Mouse (Mus musculus) left cerebral cortex, postnatal 4 days (tissue): ENCODE data around the gene Brinp2. TPM values are rescaled to one million over a fixed set of nuclear protein-coding genes. Genes with fewer than 3 reads are reported as not detected.
A peak's percentile ranks its signal among the peaks of the same experiment; 100 is the strongest.

Experiments used
- DNase-seq: peaks from one replicate; pipeline ENCODE4 v3.0.0-alpha.2; 2022
- intact Hi-C: fragments of 180-260 bp; cut with DNase I; formaldehyde crosslinking; loops from one replicate; pipeline ENCODE4 v1.15.1; 2025
- total RNA-seq, 2 experiments: library from RNA; stranded (reverse); gene quantifications; 2 replicates each; pipeline ENCODE4 v1.2.3; 2021

Gene Brinp2
- total RNA-seq, 2 experiments from 2014 or later, result 50.7 to 59.4 TPM

- intact Hi-C loops, result no loop called here
- no peak for DNase-seq
Measured at GRCm38 (mm10) chr1:158296287-158296931, 59.7 kb downstream of the Brinp2 start.

GRCm38 (mm10) chr1:158295270-158295669 lies 60.9 kb downstream of the Brinp2 start:
- no peak for DNase-seq
- intact Hi-C loops, result no loop called here

- no peak for DNase-seq
- intact Hi-C loops, result no loop called here
Measured at GRCm38 (mm10) chr1:158285198-158285597, 70.9 kb downstream of the Brinp2 start.

DNA sequence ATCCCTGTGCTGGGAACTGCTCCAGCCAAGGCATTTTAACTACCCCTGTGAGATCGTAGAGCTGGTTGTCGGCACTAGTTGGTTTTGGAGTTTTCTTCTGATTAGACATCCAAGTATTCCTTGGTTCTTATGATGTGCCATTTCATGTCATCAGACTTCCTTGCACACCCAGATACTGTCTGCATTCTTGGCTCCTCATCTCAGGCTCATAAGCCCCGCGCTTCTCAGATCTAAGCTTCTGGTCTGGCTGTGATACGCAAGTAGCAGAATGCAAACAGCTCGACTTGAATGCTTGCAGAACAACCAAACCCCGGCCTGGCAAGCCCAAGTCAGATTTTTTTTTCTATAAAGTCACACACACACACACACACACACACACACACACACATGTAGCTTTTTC lies 72.3 kb downstream of the Brinp2 start:
- no peak for DNase-seq
- intact Hi-C loops, result no loop called here

- intact Hi-C loops, result no loop called here
- DNase-seq, result no peak
Measured at GRCm38 (mm10) chr1:158272058-158272457, 84.1 kb downstream of the Brinp2 start.

- intact Hi-C loops, result no loop called here
Measured at GRCm38 (mm10) chr1:158267020-158267571, 89.0 kb downstream of the Brinp2 start.

GRCm38 (mm10) chr1:158266293-158267019 lies 89.7 kb downstream of the Brinp2 start:
- intact Hi-C loops, result no loop called here
- DNase-seq, result peak; percentile 33

More at GRCm38 (mm10) chr1:158267020-158267571, 89.0 kb downstream of the Brinp2 start:
- peak; percentile 77 for DNase-seq

GRCm38 (mm10) chr1:158259516-158260235 lies 96.5 kb downstream of the Brinp2 start:
- intact Hi-C loops, result no loop called here
- DNase-seq, result no peak

GRCm38 (mm10) chr1:158258685-158259292 lies 97.3 kb downstream of the Brinp2 start:
- no peak for DNase-seq
- intact Hi-C loops, result no loop called here

GRCm38 (mm10) chr1:158255912-158256680 lies 100.0 kb downstream of the Brinp2 start:
- intact Hi-C loops, result no loop called here
- no peak for DNase-seq

- no peak for DNase-seq
- intact Hi-C loops, result no loop called here
Measured at GRCm38 (mm10) chr1:158252682-158253222, 103.4 kb downstream of the Brinp2 start.

- intact Hi-C loops, result no loop called here
- no peak for DNase-seq
Measured at GRCm38 (mm10) chr1:158248266-158248665, 107.9 kb downstream of the Brinp2 start.

DNA sequence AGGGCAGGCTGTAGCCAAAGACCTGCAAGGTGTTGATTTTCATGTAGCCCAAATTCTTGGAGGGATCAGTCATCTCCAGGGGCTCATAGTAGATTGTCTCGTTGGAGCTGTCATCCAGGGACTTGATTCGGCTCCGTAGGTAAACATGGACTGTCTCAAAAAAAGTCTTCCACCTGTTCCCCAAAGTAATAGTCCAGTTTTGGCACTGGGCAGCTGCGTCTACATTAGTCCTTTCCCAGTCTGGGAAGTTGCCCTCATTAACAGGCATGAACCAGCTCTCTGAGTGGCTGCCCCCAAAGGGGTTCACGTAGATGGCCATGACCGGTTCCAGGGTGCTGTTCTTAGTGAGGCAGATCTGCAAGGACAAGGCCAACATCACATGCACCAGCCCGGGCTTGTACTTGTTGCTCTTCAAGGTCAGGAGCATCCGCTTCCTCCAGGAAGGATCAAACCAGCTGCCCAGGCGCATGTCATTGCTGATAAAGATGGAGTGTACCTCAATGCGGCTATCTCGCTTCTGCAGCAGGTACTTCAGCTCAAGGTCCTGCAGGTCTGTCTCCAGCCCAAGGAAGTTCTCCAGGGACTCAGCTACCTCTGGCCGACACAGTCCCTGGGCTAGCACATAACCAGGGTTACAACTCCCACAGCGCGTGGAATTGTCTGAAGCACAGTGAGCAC lies 109.5 kb downstream of the Brinp2 start:
- DNase-seq, result no peak
- intact Hi-C loops, result no loop called here

GRCm38 (mm10) chr1:158245486-158245885 lies 110.6 kb downstream of the Brinp2 start:
- no peak for DNase-seq
- intact Hi-C loops, result no loop called here

- DNase-seq, result no peak
- intact Hi-C loops, result no loop called here
Measured at GRCm38 (mm10) chr1:158244016-158244415, 112.1 kb downstream of the Brinp2 start.

DNA sequence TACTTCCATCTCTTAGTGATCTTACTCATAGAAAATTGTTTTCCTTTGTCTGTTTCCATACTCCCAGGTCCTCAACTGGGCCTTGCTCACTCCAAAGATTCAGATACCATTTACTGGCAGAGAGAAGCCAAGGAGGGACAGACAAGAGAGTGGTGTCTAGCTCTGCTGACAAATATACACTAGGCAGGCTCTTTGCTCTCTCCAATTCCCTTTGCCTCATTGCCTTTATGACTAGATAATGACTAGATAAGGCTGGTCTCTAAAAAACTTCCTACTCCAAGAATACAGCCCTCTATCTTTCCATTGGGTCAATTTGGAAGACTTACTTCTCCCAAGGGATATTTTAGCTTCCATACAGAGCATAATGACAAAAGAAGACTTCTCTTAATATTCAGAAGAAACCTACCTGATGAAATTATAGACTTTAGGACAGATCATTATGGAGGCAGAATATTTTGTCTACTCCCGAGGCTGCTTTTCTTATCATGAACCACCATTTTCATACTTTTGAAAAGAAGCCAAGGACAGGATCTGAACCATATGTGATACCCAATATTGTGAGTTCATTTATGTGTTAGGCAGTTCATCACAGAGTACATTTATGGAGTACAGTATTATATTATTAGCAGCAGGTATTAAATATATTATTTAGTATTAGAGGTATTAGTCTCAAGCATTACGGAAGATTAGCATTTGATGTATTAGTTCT lies 114.1 kb downstream of the Brinp2 start:
- no peak for DNase-seq
- intact Hi-C loops, result no loop called here

- intact Hi-C loops, result no loop called here
- DNase-seq, result no peak
Measured at GRCm38 (mm10) chr1:158239841-158240240, 116.3 kb downstream of the Brinp2 start.

- intact Hi-C loops, result no loop called here
- DNase-seq, result no peak
Measured at GRCm38 (mm10) chr1:158238722-158239121, 117.4 kb downstream of the Brinp2 start.
